Mouse (Mus musculus) E14TG2a.4 (cell line): ENCODE data around the gene Ddx50.

Source experiments
- CTCF ChIP-seq: conservative IDR thresholded peaks from 2 replicates; pipeline ENCODE4 v1.5.1; 2014; ENCODE audit warnings: low read length
- NANOG ChIP-seq: IDR thresholded peaks from 2 replicates; pipeline ENCODE4 v1.6.1; 2014; ENCODE audit warnings: borderline replicate concordance, low read length, mixed read lengths
- POU5F1 ChIP-seq: IDR thresholded peaks from 2 replicates; pipeline ENCODE4 v1.6.1; 2014; ENCODE audit warnings: low read length, borderline replicate concordance

- no peak for TF ChIP-seq CTCF
- TF ChIP-seq POU5F1: no peak
- TF ChIP-seq NANOG: no peak
These were observed 18.2 kb upstream of the Ddx50 start for GRCm38 (mm10) chr10:62669245-62669644.
